Mouse (Mus musculus) embryo, embryonic 9.5 days (tissue): ENCODE measurements at regions not wholly inside any gene's neighbourhood (a gene's known extent, or its start where the extent isn't known, plus 50 kb on each side); places are given as distances from the start of the nearest gene placed in this dataset.
A peak's percentile ranks its signal among the peaks of the same experiment; 100 is the strongest.

Experiments used
- DNase-seq: peaks from one replicate; pipeline ENCODE4 v3.0.0-alpha.2; 2017; ENCODE audit errors: extremely low spot score

DNA sequence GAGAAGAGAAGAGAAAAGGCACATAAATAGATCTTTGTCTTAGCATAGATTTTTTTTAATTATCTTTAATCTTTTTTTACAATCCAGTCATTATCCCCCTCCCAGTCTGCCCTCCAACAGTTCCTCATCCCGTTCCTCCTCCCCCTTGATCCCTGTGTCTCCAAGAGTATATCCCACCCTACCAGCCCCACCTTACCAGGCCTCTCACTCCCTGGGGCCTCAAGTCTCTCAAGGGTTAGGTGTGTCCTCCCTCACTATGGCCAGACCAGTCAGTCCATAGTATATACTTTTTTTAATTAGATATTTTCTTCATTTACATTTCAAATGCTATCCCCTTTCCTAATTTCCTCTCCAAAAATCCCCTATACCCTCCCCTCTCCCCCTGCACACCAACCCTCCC, 475.1 kb downstream of the Rps29 start:
- no peak for DNase-seq

DNA sequence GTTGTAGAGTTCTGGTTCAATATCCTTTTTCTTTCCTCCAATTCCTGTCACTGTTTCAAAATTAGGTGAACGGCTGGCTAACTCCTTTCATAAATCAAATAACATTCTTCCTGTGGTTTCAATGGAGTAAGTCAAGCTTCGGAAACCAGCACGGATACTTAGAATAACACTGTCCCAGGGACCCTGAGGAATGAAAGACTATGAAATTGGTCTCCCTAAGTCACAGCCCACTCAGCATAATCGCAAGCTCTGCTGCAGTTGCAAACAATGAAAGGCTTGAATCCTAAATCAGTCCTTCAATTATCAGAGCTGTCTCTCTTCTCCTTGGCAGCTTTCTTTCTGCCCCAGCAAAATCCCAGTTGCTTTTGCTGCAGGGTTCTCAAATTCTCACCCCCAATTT, 475.8 kb downstream of the Rps29 start:
- peak; percentile 6 for DNase-seq

DNA sequence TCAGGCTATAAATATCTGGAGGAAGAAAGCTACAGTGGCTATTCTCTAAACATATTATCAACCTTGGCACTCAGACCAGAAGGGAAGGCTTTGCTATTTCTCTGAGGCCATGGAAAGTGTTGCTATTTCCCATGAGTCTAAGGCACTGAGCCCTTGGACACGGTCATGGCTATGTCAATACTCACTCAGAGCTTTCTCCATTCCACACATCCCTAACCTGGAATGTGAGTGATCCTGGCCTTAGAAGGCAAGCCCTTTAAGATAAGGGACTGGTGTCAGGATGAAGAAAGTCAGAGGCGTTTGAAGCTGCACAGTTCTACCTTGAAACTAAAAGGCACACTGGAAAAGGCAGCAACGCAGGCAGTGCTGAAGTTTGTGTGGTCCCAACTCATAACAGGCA, 478.3 kb downstream of the Rps29 start:
- DNase-seq, result no peak

DNA sequence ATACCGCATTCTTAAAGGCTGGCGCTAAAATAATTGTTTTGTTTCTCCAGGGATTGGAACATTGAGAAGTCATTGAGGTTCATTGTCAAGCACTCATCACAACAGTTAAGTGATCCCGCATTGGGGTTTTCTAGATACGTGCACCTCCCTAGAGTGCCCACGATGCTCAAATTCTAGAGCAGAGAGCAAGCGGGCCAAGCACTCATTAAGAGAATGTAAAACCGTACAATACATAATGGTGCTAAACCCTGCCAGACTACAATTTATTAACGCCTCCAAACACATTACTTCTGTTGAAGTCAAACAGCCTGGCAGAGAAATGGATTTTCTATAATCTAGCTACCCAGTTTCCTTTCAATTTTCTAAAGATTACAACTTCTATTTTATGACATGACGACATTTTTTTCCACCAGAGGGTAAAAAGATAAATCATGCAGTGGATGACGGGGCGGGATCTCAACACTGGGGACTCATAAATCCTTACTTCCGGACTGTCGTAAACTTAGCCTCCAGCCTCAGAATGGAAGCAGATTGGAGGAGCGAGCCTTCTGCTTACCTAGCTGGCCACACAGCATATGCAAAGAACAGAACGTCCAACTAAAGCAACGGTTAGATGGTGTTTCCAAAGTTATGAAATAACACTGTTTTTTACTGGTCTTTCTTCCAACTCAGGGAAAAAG, 482.8 kb downstream of the Rps29 start:
- no peak for DNase-seq

DNA sequence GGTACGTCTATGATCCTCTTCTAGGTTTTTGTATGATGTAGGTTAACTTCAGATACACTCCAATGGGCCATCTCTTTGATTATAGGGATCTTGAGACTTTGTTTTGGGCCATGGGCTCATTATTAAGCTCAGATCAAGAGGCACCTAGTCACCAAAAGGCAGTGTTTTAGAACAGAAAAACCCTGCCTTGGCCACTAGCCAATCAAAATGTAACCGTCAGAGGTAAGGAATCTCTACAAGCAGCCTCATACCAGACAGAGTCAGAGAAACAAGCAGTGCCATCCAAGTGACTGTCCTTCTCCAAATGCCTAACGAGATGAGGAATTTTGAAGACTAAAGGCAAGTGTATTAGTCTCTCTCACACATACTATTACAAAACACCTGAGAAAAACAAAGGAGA, 487.0 kb downstream of the Rps29 start:
- no peak for DNase-seq

DNA sequence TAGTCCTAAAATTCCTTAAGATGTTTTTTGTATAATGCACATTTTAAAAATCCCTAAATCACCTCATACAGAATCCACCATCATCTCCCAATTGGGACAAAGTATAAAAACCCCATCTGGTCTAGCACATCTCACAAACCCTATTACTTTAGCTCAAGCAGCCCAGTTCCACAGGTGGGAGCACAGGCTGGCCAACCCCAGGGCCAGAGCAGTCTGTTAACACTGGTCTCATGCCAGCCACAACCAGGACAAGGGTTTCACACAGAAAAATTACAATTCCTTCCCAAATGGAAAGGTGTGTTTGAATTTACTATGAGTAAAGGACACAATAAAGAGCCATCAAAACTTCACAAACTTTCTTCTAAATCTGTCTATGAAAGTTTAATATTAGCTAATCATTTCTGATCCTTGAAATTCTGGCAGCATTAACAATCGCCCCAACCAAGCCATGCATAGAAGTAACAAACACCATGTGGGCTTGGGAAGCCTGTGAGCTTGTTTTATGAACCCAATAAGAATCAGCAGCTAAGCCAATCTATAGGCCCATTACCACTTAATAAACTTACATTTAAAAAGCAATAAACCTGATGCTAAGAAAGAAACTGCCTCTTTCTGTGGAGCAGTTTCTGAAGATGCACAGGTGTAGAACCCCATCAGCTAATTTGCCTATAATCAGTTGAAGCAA, 512.9 kb downstream of the Rps29 start:
- DNase-seq, result no peak

DNA sequence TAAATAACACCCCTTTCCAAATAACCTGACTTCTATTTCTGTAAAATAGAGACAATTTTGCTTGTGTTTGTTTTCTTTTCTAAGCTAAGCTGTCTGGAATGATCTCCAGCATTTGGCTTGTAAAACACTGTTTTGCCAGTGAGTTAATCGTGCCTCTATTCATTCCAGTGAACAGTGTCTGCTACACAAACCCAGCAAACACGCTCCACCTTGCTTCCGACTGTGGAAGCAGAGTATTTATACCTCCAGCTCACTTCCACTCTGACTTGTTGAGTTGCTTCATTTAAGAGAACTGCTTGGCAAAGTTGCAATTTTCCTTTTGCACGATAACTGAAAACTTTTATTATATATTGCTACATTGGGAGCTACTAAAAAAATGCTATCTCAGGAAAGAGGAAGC, 515.3 kb downstream of the Rps29 start:
- no peak for DNase-seq

DNA sequence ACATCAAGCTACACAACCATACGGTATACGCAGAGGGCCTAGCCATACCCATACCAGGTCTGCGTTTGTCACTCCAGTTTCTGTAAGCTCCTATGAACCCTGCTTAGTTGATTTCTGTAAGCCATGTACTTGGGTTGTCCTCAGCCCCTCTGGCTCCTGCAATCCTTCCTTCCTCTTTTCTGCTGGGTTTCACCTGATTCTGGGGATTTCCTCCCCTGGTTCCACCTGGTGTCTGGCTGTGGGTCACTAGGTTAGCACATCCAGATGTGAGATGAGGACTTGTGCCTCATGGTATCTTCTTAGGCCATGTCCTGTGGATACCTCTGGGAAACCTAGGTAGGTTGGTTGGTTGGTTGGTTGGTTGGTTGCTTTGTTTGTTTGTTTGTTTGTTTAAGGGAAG, 526.5 kb downstream of the Rps29 start:
- no peak for DNase-seq

DNA sequence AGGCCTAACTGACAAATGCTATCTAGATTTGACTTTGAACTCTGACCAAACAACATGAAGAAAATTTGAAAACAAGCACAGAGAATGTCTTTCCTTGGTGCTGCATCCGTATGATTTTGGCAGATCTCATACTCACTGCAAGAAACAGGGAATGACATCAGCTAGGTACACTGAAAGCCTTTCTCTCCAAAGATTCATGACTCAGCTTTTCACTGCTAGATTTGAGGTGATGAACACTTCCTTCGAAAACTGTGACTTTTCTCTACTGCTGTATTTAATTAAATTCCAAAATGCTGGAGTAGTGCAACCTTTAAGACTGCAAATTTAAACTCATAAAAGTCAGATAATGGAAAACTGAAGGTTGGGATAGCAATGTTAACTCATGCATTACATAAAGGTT, 540.6 kb downstream of the Rps29 start:
- DNase-seq, result no peak

DNA sequence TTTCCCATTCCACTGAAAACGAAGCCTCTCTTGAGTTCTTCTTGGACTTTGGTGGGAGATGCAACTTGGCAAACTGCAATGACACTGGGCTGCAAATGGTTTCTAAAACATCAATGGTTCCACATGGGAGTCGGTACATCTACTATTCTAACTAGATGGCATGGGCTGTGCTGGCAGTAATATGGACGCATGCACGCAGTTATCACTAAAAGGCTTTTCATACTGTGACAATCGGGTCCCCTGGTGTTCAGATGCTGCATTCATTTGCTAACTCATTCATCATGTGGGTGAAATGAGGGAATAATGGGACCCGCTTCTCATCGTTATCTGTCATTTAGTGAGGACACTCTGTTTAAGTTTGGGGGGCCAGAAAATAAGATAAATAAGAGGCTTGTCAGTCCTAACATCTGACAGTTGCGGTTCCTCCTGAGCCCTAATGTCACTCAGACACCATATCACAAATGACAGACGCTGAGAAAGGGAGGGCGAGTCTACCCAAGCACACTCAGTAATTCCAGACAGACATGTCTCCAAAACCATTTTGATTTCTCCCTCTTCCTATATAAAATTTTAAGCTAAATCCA, 553.5 kb downstream of the Rps29 start:
- no peak for DNase-seq

DNA sequence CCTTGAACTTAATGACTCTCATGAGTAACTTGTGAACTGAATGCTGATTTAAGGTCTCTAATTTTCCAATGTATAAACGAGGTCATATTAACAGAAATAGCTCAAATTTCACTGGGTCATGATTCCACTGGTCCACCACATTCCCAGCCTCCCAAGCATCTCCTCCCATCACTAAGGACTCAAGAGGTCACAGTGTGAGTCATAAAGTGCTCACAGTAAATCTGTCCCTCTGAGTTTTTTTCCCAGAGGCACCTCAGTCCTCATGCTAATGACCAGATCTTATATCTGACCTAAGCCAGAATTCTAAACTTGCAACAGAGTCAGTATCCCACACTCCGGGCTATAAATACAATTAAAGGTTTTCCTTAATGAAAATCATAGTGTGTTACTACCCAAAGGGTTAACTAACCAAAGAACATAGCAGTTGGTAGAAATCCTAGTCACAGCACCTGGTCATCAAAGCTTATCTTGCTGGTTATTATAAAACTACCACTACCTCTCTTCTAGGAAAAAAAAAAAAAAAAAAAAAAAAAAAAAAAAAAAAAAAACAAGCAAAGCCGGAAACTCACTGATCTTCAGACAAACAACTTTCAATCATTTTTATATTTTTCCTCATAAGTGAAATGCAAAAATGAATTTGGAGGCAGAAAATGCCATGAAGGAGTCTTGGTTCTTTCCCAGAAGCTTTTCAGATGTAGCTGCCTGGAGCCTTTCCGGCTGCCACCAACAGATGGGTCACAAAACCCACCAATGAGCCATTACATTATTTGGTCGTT, 554.3 kb downstream of the Rps29 start:
- no peak for DNase-seq

DNA sequence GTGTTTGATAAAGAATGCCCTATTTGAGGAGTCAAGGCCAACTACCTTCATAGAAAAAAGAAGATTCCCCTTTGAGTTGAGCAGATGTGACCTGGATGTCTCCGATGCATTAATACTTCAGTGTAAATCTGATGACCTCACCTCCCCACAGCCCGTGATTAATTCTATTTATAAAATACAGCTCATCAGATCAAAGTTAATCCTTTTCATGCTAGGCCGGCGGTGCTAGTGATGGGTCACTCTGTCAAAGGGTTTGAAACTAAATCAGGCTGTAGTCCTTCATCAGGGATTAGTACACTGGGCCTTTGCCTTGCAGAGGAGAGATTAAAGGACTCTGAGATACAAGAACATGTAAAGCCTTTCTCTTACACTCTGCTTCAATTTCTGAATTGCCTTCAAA, 556.3 kb downstream of the Rps29 start:
- DNase-seq, result no peak

DNA sequence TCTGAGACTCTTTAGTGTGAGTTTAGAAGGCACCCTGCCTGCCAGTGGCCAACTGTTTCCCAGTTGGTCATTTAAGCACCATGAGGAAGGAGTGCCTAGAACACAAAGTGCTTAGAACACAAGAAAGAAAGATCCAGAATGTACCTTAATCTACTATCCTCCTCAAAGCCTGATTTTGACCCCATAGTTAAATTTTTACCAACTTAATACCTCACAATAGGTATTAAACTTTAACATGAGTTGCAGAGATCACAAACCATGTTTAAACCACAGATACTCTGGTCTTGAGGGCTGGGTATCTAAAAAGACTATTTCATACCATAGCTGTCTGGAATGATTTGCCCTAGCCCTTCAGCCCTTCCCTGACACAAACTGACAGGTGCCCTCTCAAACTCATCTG, 557.6 kb downstream of the Rps29 start:
- no peak for DNase-seq

DNA sequence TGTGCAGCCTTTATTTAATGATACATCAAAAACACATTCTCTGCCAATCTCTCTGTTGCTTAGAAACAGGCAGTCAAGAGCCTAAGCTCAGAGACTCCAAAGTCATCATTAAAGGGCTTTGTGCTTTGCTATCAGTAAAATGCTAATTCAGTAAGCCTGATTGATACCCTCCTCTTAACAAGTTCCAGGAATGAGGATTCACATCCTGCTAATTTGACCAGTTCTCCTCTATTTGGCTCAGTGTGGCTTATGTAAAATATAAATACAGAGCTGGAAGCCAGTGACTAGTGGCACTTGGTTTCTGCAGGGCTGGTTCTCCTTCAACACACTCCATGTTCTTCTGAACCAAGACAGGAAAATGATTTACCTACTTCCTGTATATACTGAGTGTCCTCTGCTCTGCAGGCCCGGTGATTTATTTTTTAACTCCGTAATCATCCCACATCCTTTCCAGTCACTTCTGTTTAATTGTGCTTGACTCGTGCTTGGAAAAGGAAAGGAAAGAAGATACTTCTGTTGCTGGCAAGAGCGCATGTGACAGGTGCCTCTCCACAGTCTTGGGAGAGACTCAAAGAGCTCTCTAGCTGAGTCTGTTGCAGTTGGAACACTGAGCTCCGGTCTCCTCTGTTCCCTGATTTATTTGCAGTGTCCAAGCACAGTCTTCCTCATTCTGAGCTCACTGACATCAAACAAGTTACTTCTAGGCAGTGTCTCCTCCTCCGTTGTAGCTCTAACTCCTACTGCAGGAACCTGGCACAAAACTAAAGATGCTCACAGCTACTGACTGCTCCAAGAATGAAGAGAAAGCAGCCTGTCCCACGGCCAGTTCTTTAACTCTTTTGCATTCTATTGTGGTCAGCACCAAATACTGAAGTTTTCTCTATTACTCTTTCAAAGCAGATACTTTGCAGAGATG, 559.0 kb downstream of the Rps29 start:
- DNase-seq, result peak; percentile 3

DNA sequence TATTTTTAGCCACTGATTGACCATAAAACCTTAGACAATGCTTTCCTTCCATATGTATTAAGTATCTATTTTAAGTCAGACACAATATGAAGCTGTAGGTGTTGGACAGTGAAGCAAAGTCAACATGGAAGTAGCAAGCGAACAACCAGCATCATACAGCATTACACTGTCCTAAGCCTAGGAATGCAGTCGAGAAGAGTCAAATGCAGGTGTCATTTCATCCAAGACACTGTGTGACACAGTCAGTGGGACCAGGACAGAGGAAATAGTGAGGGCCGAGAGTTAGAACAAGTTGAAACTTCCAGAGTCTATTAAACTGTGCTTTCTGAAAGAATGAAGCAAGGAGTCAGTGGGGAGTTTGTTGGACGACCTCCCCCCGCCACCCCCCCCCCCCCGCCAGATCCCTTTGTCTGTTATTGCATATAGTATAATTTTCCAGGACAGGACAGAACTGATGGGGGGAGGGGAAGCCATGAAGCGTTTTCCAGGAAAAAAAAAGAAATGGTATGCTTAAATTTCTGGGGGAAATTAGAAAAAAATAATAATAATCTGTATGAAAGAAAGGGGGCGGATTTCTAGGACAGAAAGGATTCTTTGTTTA, 559.9 kb downstream of the Rps29 start:
- DNase-seq, result no peak

DNA sequence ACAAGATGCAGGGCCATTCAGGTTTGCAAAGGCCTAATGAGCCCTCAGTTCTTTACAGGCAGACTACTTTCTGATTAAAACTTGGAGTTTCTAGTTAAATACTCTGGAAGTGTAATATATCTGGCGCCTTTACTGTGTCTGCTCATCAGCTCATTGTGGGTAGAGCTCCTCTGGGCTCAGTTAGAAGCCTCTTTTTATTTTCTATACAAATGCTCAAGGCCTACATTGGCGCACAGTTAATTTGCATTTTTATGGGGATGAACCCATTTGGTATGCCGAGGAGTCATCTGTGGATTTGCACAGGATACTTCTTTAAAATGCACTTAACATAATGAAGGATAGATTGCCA, 573.5 kb downstream of the Rps29 start:
- no peak for DNase-seq

DNA sequence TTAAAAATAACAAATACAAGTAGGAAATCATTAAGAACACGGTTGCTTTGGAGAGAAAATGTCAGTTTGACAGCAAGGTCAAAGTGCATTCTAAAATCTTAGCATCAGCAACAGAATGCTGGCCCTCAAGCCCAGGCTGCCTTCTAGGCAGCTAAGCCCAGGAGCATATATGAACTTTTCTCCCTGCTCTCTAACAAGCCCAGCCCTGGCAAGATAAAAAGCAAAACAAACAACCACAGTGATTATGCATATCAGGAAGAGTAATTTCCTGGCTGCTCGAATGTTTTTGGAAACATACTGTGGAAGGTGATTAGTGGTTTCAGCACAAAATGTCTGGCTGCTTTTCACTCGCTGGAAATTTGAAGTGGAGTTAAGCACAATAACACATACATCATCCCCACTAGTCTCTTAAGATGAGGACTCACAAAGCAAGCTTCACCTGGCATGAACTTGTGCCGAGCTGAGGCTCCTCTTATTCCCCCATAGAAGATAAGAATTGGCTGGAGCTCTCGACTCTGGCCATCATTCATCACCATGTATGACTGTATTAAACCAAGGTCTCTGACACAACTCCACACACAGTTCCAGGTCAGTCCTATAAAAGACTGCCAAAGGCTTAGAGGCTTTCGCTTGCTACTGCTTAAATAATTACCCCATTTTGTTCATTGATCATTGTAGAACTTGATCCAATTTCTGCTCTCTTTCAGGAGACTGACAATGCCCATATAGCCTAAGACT, 574.0 kb downstream of the Rps29 start:
- DNase-seq, result no peak

DNA sequence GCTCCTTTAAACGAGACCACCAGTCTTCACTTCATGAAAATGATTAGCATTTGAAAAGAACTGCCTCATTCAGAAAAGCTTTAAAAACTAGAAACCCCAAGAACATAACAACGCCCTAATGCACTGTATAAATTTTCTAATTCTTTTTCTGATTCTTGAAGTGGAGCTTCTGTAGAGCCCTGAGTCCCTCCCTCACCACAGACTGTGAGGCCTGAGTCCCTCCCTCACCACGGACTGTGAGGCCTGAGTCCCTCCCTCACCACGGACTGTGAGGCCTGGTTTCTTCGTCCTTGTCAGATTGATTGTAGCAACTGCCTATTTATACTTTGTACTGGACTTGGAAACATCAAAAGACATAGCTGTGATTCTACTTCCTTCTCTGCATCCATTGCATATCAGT, 579.1 kb downstream of the Rps29 start:
- DNase-seq, result no peak

DNA sequence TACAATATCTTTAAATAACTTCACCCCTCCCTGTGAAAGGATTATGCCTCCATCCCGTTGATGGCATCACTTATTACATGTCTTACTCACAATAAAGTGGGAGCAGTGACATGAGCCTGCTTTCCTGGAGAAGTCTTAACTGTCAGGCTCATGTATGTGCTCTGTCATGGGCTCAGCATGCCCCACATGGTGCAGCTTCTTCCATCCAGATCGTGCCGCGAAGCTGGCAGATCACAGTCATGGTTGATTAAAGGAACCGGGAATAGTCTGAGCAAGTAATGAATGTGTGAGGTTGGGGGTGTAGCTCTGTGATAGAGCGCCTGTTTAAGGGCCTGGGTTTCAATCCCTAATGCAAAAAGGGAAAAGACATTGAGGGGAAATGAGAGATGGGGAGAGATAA, 581.5 kb downstream of the Rps29 start:
- DNase-seq, result no peak

DNA sequence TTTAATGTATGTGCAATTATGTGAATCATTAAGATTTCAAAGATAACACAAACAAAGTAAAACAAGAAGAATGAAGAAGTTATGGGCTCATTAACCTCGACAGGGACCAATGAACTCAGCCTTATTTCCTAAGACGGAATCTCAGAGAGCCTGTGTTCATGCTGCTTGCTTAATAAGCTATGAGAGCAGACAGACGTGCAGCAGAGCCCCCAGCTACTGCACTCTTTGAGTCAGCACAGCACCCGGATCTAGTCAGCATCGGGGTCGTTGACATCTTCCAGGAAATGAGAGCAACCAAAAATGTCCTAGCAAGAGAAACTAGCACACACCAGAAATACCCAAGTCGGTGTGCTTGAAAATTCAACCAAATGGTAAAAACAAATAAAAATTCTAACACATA, 582.1 kb downstream of the Rps29 start:
- no peak for DNase-seq
